Mouse (Mus musculus) CH12F3 (cell line): ENCODE results near the gene Dusp22.

ENCODE experiments used
- in situ Hi-C: fragments of 300-500 bp; cut with MboI; formaldehyde crosslinking; loops from 2 replicates; pipeline ENCODE4 v1.14.3; 2020; ENCODE audit warnings: low sequenced_read_pairs

Gene Dusp22

GRCm38 (mm10) chr13:30659613-30660505 lies at the start of gene Dusp22:
Gene Dusp22 (plus strand): TSS chr13:30659999.
- in situ Hi-C loops: no loop called here

GRCm38 (mm10) chr13:30612079-30612794 lies 47.6 kb upstream of the Dusp22 start:
- in situ Hi-C loops: no loop called here

- in situ Hi-C loops: no loop called here
These were observed 40.1 kb upstream of the Dusp22 start for GRCm38 (mm10) chr13:30619684-30620083.

- in situ Hi-C loops: no loop called here
These were observed 31.4 kb upstream of the Dusp22 start for GRCm38 (mm10) chr13:30628195-30629048.

- in situ Hi-C loops: no loop called here
These were observed 29.9 kb upstream of the Dusp22 start for GRCm38 (mm10) chr13:30629794-30630410.

GRCm38 (mm10) chr13:30632998-30633397 lies 26.8 kb upstream of the Dusp22 start:
- in situ Hi-C loops: no loop called here

- in situ Hi-C loops: no loop called here
These were observed 23.3 kb upstream of the Dusp22 start for GRCm38 (mm10) chr13:30636453-30636852.

GRCm38 (mm10) chr13:30638378-30639115 lies 21.3 kb upstream of the Dusp22 start:
- in situ Hi-C loops: no loop called here

GRCm38 (mm10) chr13:30642053-30642452 lies 17.7 kb upstream of the Dusp22 start:
- in situ Hi-C loops: no loop called here

GRCm38 (mm10) chr13:30648461-30648860 lies 11.3 kb upstream of the Dusp22 start:
- in situ Hi-C loops: no loop called here

GRCm38 (mm10) chr13:30649197-30649596 lies 10.6 kb upstream of the Dusp22 start:
- in situ Hi-C loops: no loop called here

GRCm38 (mm10) chr13:30650684-30651083 lies 9.1 kb upstream of the Dusp22 start:
- in situ Hi-C loops: no loop called here

GRCm38 (mm10) chr13:30653051-30653450 lies 6.7 kb upstream of the Dusp22 start:
- in situ Hi-C loops: no loop called here

GRCm38 (mm10) chr13:30654463-30654862 lies 5.3 kb upstream of the Dusp22 start:
- in situ Hi-C loops: no loop called here

- in situ Hi-C loops: no loop called here
These were observed 2.9 kb upstream of the Dusp22 start for GRCm38 (mm10) chr13:30656909-30657308.

- in situ Hi-C loops: no loop called here
These were observed 2.0 kb upstream of the Dusp22 start for GRCm38 (mm10) chr13:30657779-30658178.

- in situ Hi-C loops: no loop called here
These were observed 1.4 kb upstream of the Dusp22 start for GRCm38 (mm10) chr13:30658201-30658996.

- in situ Hi-C loops: no loop called here
These were observed 5.5 kb downstream of the Dusp22 start for GRCm38 (mm10) chr13:30665261-30665660.

- in situ Hi-C loops: no loop called here
These were observed 6.7 kb downstream of the Dusp22 start for GRCm38 (mm10) chr13:30666537-30666936.
